Mouse (Mus musculus): ENCODE data around the gene Zfp971. TPM values are rescaled to one million over a fixed set of nuclear protein-coding genes. Genes with fewer than 3 reads are reported as not detected.

Gene Zfp971
- polyA plus RNA-seq, 1 experiment from 2014 or later: 4.0 TPM

Other genes starting within 250 kb of the Zfp971 start
- 7.9 and 9.1 TPM in 2 replicates for gene Gm14325, start 182.9 kb upstream of the Zfp971 start, polyA plus RNA-seq (2015; fragmentation: Nextera tagmentation; extraction: Ambion mirVana)
- 1.5 and 1.9 TPM in 2 replicates for gene Gm14327, start 126.2 kb upstream of the Zfp971 start, polyA plus RNA-seq (2015; fragmentation: Nextera tagmentation; extraction: Ambion mirVana)
- 0.34 and 0.48 TPM in 2 replicates for gene Zfp972, start 97.7 kb upstream of the Zfp971 start, polyA plus RNA-seq (2015; fragmentation: Nextera tagmentation; extraction: Ambion mirVana)
- gene Gm14326, start 66.0 kb upstream of the Zfp971 start, polyA plus RNA-seq (2015; fragmentation: Nextera tagmentation; extraction: Ambion mirVana): 4.9 TPM in 2 replicates
- gene Zfp931, start 55.2 kb downstream of the Zfp971 start, polyA plus RNA-seq (2015; fragmentation: Nextera tagmentation; extraction: Ambion mirVana): 2.9 TPM in 2 replicates
- not detected in 2 replicates for gene Phactr3, start 95.7 kb downstream of the Zfp971 start, polyA plus RNA-seq (2015; fragmentation: Nextera tagmentation; extraction: Ambion mirVana)